Comparison of ENCODE assay signal across 9 mouse cellular contexts in the genomic region with DNA sequence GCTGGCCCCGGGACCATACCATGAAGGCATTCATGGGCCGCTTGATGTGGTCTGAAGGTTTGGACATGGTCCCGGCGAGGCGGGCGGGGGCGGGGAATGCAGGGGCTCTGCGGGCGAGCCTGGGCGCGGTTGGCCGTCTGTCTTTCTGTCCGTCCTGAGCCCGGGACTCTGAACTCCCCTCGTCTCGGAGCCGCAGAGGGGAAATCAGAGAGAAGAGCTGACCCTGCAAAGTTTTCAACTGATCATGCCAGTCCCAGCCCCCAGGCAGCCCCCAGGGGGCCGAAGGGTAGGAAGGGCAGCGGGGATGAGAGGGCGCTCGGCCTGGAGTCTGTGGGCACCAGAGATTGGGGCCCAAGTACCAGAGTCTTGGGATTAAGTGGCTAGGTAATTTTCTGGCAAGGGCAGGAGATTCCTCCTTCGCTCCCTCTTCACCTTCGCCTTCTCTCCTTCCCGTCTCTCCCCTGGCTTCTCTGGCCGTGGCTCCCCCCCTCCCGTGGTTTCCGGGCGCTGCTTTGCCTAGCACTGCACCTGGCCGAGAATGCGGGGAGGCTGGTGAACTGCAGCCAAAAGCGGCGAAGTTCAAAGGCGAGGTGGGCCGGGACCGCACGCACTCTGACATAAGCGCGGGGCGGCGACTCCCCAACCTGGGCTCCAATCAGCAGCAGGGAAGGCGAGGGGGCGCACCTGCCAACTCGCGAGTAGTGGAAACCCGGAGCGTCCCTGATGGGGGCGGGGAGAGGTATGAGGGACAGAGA. TPM values are rescaled to one million over a fixed set of nuclear protein-coding genes. Genes with fewer than 3 reads are reported as not detected.
DNase-seq lines count a peak whose midpoint lies in the region; TF ChIP-seq lines count a peak whose summit lies in the region.
"Had no signal": no experiment of that assay in that cellular context is flagged by ENCODE, and none has a peak within 500 bp of the region (broad histone marks: within the 10 kb centered on the region; RNA-seq: fewer than 3 reads in every experiment).

A gene (minus strand): TSS at position 553 of the 755 bp plus-strand sequence.

- no peak within 1 kb of the TSS for H3K4me3 ChIP-seq in kidney, adult 2 months (ENCODE audit: insufficient read depth, low read depth, low read length)
- peak within 1 kb of the TSS; percentile 37 for H3K4me3 ChIP-seq in hindbrain, embryonic 10.5 days

- H3K36me3 ChIP-seq in kidney, adult 2 months (ENCODE audit: control insufficient read depth, insufficient read depth, low read length), result no peaks in the 10 kb centered on the region
- H3K36me3 ChIP-seq in hindbrain, embryonic 10.5 days, result no peaks in the 10 kb centered on the region

- peaks cover 3% of the 10 kb centered on the region; the same call in 1 of the 2 replicates for H3K27me3 ChIP-seq in kidney, adult 2 months (replicated peaks; ENCODE audit: control insufficient read depth, insufficient read depth, low read length)
- peaks cover 100% of the 10 kb centered on the region for H3K27me3 ChIP-seq in hindbrain, embryonic 10.5 days (ENCODE audit: insufficient read depth, poor library complexity, severe bottlenecking)

- H3K4me1 ChIP-seq in kidney, adult 2 months (ENCODE audit: control insufficient read depth, insufficient read depth, low read length), result no peaks in the 10 kb centered on the region
- H3K4me1 ChIP-seq in hindbrain, embryonic 10.5 days (replicated peaks), result peaks cover 60% of the 10 kb centered on the region

- peak; percentile 34 to 50 for DNase-seq in kidney, postnatal 4 days
- DNase-seq in kidney, adult 2 months, result no peak
- peak; percentile 51 for DNase-seq in hindbrain, embryonic 10.5 days (ENCODE audit: low spot score)
- peak; percentile 15 for DNase-seq in lung, postnatal 36 days
- DNase-seq in thymus, postnatal 10 days (ENCODE audit: low spot score in 2 of 2), result peak; percentile 7 to 10
- no peak for DNase-seq in layer of hippocampus, adult 8-10 months (ENCODE audit: low spot score in 2 of 2)
- DNase-seq in frontal cortex, postnatal 10 days (ENCODE audit: low spot score in 2 of 2), result no peak
- no peak for DNase-seq in adrenal gland, postnatal 25 days

- under 1% methylated on average over 47 of the region's 47 CpGs for WGBS in kidney, adult 2 months
- WGBS in hindbrain, embryonic 10.5 days, result under 1% methylated on average over 47 of the region's 47 CpGs

- TF ChIP-seq CTCF in kidney, adult 2 months (conservative IDR thresholded peaks at IDR 0.05; ENCODE audit: insufficient read depth, insufficient read length, low read depth, low read length), result no peak

- no peaks in the 10 kb centered on the region for H3K9me3 ChIP-seq in hindbrain, embryonic 10.5 days

- no peak within 1 kb of the TSS for H3K27ac ChIP-seq in kidney, adult 2 months (ENCODE audit: insufficient read depth, low read depth, low read length)
- H3K27ac ChIP-seq in hindbrain, embryonic 10.5 days, result peak within 1 kb of the TSS; percentile 54; the same call in 1 of the 2 replicates

- no peak for TF ChIP-seq POLR2A in kidney, adult 2 months (IDR thresholded peaks at IDR 0.05; ENCODE audit: low read depth, low read length)

RNA-seq across cellular contexts. Expression of the gene that starts here (rescaled TPM):
- polyA plus RNA-seq in kidney, adult 2 months (2012; rRNA removed), result not detected in 2 replicates
- polyA plus RNA-seq in hindbrain, embryonic 10.5 days (2016; fragmentation: Nextera tagmentation; extraction: Ambion mirVana), result 1.4 and 3.3 TPM in 2 replicates
- not detected for total RNA-seq in layer of hippocampus, adult 8-10 months (2022)
- not detected in 2 replicates for total RNA-seq in adrenal gland, postnatal 25 days (2021)
- total RNA-seq: liver, adult 2 months had no signal
- polyA plus RNA-seq: liver, adult 2 months had no signal

Comparison
In these comparisons a context has a peak if more than half of its experiments do, and no peak if none do; other contexts are left out.
1. DNase-seq: peak in kidney, postnatal 4 days (2 of 2), hindbrain, embryonic 10.5 days (single experiment), lung, postnatal 36 days (single experiment) and thymus, postnatal 10 days (2 of 2); none in kidney, adult 2 months (single experiment), layer of hippocampus, adult 8-10 months (0 of 2), frontal cortex, postnatal 10 days (0 of 2) and adrenal gland, postnatal 25 days (single experiment).